In the genomic region with DNA sequence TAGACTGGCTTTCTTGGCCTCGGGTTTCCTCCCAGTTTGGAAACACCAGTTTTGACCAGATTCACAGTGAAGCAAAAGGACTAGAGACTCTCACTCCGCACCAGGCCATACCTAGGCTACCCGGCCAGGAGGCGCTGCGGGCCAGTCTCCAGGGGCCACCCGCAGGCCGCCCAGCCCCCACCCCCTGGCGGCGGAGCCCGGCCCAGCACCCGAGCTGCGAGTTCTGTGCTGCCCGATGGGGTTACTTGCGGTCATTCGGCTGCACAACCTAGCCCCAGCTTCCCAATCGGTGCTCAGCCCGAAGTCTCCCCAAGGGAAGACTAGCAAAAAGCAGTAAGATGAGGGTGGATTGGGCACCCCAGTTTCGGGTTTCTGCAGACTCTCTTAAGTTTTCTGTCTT, we compare ENCODE assay signal across 8 mouse cellular contexts. TPM values are rescaled to one million over a fixed set of nuclear protein-coding genes. Genes with fewer than 3 reads are reported as not detected.
A peak's percentile ranks its signal among the peaks of the same experiment; 100 is the strongest.
DNase-seq lines count a peak whose midpoint lies in the region; ATAC-seq lines count a peak whose summit lies in the region.

No protein-coding gene starts in this region.

- peaks cover 6% of the 10 kb centered on the region for H3K4me1 ChIP-seq in hindbrain, embryonic 12.5 days

- ATAC-seq in hindbrain, embryonic 12.5 days (ENCODE audit: low FRiP score), result peak; percentile 17

- H3K27me3 ChIP-seq in hindbrain, embryonic 12.5 days, result 0 out of 2 replicates have a peak, but pooled peaks cover 3% of the 10 kb centered on the region

- no peaks in the 10 kb centered on the region for H3K9me3 ChIP-seq in hindbrain, embryonic 12.5 days (replicated peaks)

- peak overlapping the region; percentile 82 for H3K4me2 ChIP-seq in hindbrain, embryonic 12.5 days (replicated peaks)

- H3K27ac ChIP-seq in hindbrain, embryonic 12.5 days, result no peak overlapping the region

- H3K9ac ChIP-seq in hindbrain, embryonic 12.5 days, result peak overlapping the region; percentile 70

- 2% methylated on average over 18 of the region's 18 CpGs for WGBS in hindbrain, embryonic 12.5 days

- no peaks in the 10 kb centered on the region for H3K36me3 ChIP-seq in hindbrain, embryonic 12.5 days

- peak overlapping the region; percentile 63 for H3K4me3 ChIP-seq in hindbrain, embryonic 12.5 days

- peak; percentile 88 for DNase-seq in Muller cell, postnatal 12 days (ENCODE audit: inconsistent ontology term)
- DNase-seq in cerebellum, postnatal 10 days, result peak; percentile 74 to 78
- peak; percentile 71 to 79 for DNase-seq in frontal cortex, postnatal 10 days (ENCODE audit: low spot score in 2 of 2)
- peak; percentile 62 to 73 for DNase-seq in layer of hippocampus, postnatal 25 days (ENCODE audit: extremely low spot score in 1 of 2, low spot score in 1 of 2)
- DNase-seq in lung, postnatal 14 days, result peak; percentile 93
- DNase-seq in ovary, postnatal 36 days (ENCODE audit: low spot score), result peak; percentile 89
- DNase-seq in thymus, postnatal 25 days, result peak; percentile 88

RNA-seq across cellular contexts. Expression of gene Abca1, which starts 1.1 kb away (rescaled TPM):
- polyA plus RNA-seq in hindbrain, embryonic 12.5 days (2016; fragmentation: Nextera tagmentation; extraction: Ambion mirVana), result 9.3 and 10.4 TPM in 2 replicates
- total RNA-seq in layer of hippocampus, postnatal 25 days (2021), result 10 to 100 TPM; 20.3 to 25.1 TPM
